Mouse (Mus musculus) ES-CJ7 (cell line): ENCODE measurements around the gene Glrx.
"Not testable (repeated sequence)": the region's sequence is repeated elsewhere in the genome, so short reads cannot be mapped to it uniquely, and the experiment has no call there.

Experiments used
- DNase-seq: peaks from one replicate; pipeline ENCODE4 v3.0.0; 2011; ENCODE audit warnings: low read depth, low spot score

Glrx gene

GRCm38 (mm10) chr13:75839719-75840481, at the start of gene Glrx:
Glrx (plus strand) TSS chr13:75839868.
- peak; percentile 73 for DNase-seq

- DNase-seq, result no peak
Measured at GRCm38 (mm10) chr13:75790550-75791205, 49.0 kb upstream of the Glrx start.

- DNase-seq, result peak; percentile 50
Measured at GRCm38 (mm10) chr13:75793863-75794629, 45.6 kb upstream of the Glrx start.

- DNase-seq, result peak; percentile 93
Measured at GRCm38 (mm10) chr13:75797369-75798141, 42.1 kb upstream of the Glrx start.

GRCm38 (mm10) chr13:75798413-75799302, 41.0 kb upstream of the Glrx start:
- DNase-seq, result peak; percentile 29

- DNase-seq, result no peak
Measured at GRCm38 (mm10) chr13:75799421-75799820, 40.2 kb upstream of the Glrx start.

- no peak for DNase-seq
Measured at GRCm38 (mm10) chr13:75807969-75808368, 31.7 kb upstream of the Glrx start.

GRCm38 (mm10) chr13:75809957-75810356, 29.7 kb upstream of the Glrx start:
- DNase-seq, result no peak

- DNase-seq, result no peak
Measured at GRCm38 (mm10) chr13:75817183-75817582, 22.5 kb upstream of the Glrx start.

GRCm38 (mm10) chr13:75818486-75818885, 21.2 kb upstream of the Glrx start:
- DNase-seq, result no peak

- DNase-seq, result no peak
Measured at GRCm38 (mm10) chr13:75818945-75819706, 20.5 kb upstream of the Glrx start.

GRCm38 (mm10) chr13:75819898-75820297, 19.8 kb upstream of the Glrx start:
- no peak for DNase-seq

GRCm38 (mm10) chr13:75822366-75822765, 17.3 kb upstream of the Glrx start:
- DNase-seq, result not testable (repeated sequence)

- no peak for DNase-seq
Measured at GRCm38 (mm10) chr13:75823201-75823600, 16.5 kb upstream of the Glrx start.

- DNase-seq, result no peak
Measured at GRCm38 (mm10) chr13:75824611-75825319, 14.9 kb upstream of the Glrx start.

- no peak for DNase-seq
Measured at GRCm38 (mm10) chr13:75825388-75825787, 14.3 kb upstream of the Glrx start.

GRCm38 (mm10) chr13:75830708-75831107, 9.0 kb upstream of the Glrx start:
- DNase-seq, result no peak

GRCm38 (mm10) chr13:75831710-75832109, 8.0 kb upstream of the Glrx start:
- DNase-seq, result no peak

GRCm38 (mm10) chr13:75832697-75833096, 7.0 kb upstream of the Glrx start:
- no peak for DNase-seq
